Mouse (Mus musculus) forebrain, embryonic 11.5 days (tissue): ENCODE measurements around the gene Chchd6. TPM values are rescaled to one million over a fixed set of nuclear protein-coding genes. Genes with fewer than 3 reads are reported as not detected.

ENCODE experiments used
- ATAC-seq: fragments of 200-750 bp; cut with Nextera tagmentation; replicated peaks from 2 replicates; pipeline ENCODE4 v1.8.0; 2017; ENCODE audit warnings: moderate TSS enrichment; ENCODE audit not compliant: low FRiP score
- DNase-seq: peaks from one replicate; pipeline ENCODE4 v3.0.0-alpha.2; 2017; ENCODE audit warnings: low spot score
- H3K27ac ChIP-seq: fragments of 300-500 bp; sonication (generic); 2 replicates; pipeline ENCODE4 v1.5.1; 2014; ENCODE audit warnings: low read depth, low read length
- H3K27me3 ChIP-seq: fragments of 300-500 bp; sonication (generic); 2 replicates; pipeline ENCODE4 v1.6.1; 2014; ENCODE audit warnings: mild to moderate bottlenecking, low read length, mixed read lengths; ENCODE audit not compliant: control insufficient read depth, insufficient read depth
- H3K36me3 ChIP-seq: fragments of 300-500 bp; sonication (generic); 2 replicates; pipeline ENCODE4 v1.6.1; 2014; ENCODE audit warnings: mild to moderate bottlenecking, low read length, moderate library complexity, mixed read lengths; ENCODE audit not compliant: control insufficient read depth, insufficient read depth
- H3K4me1 ChIP-seq: fragments of 300-500 bp; sonication (generic); replicated peaks from 2 replicates; pipeline ENCODE4 v1.6.1; 2014; ENCODE audit warnings: low read length, mixed read lengths; ENCODE audit not compliant: control insufficient read depth, insufficient read depth
- H3K4me2 ChIP-seq: fragments of 300-500 bp; sonication (generic); 2 replicates; pipeline ENCODE4 v1.6.1; 2014; ENCODE audit warnings: low read depth, mild to moderate bottlenecking, low read length, moderate library complexity, mixed read lengths; ENCODE audit not compliant: severe bottlenecking
- H3K4me3 ChIP-seq: fragments of 300-500 bp; sonication (generic); 2 replicates; pipeline ENCODE4 v1.5.1; 2014; ENCODE audit warnings: low read depth, low read length
- H3K9ac ChIP-seq: fragments of 300-500 bp; sonication (generic); 2 replicates; pipeline ENCODE4 v1.6.1; 2014; ENCODE audit warnings: low read length
- H3K9me3 ChIP-seq: fragments of 300-500 bp; sonication (generic); 2 replicates; pipeline ENCODE4 v1.6.1; 2016; ENCODE audit warnings: low read length, mixed read lengths; ENCODE audit not compliant: control insufficient read depth
- WGBS: fragments of 180-500 bp; shearing (Covaris S2); extraction: QIAGEN DNeasy Blood & Tissue Kit; methylation state at CpG from one replicate; pipeline ENCODE4 v1.1.7; 2014; 5-methylcytosine and 5-hydroxymethylcytosine counted together
- polyA plus RNA-seq: library from polyadenylated mRNA; unstranded; fragments of >200 nt; fragmentation: Nextera tagmentation; extraction: Ambion mirVana; gene quantifications from 2 replicates; pipeline ENCODE4 v1.2.1, GENCODE M21; 2014

Chchd6 gene
- polyA plus RNA-seq, 1 experiment from 2014 or later: 93.7 TPM

GRCm38 (mm10) chr6:89354726-89355125, 240.7 kb downstream of the Chchd6 start:
- H3K9ac ChIP-seq: no peak overlapping the region
- 88% methylated on average over 12 of the region's 12 CpGs for WGBS
- DNase-seq (no peak), ATAC-seq (no peak)
- peaks cover 13% of the 10 kb centered on the region; the same call in 1 of the 2 replicates for H3K36me3 ChIP-seq
- no peak overlapping the region for H3K27ac ChIP-seq
- no peak overlapping the region for H3K4me3 ChIP-seq
- H3K9me3 ChIP-seq: no peaks in the 10 kb centered on the region
- H3K4me1 ChIP-seq: peaks cover 25% of the 10 kb centered on the region
- H3K4me2 ChIP-seq: no peak overlapping the region
- no peaks in the 10 kb centered on the region for H3K27me3 ChIP-seq

- no peak for DNase-seq
- ATAC-seq: no peak
- Histone ChIP-seq H3K9me3 (no peaks in the 10 kb centered on the region), H3K4me1 (peaks cover 20% of the 10 kb centered on the region), H3K9ac (no peak overlapping the region), H3K27ac (no peak overlapping the region), H3K4me3 (no peak overlapping the region), H3K36me3 (peaks cover 13% of the 10 kb centered on the region; the same call in 1 of the 2 replicates), H3K4me2 (no peak overlapping the region), H3K27me3 (no peaks in the 10 kb centered on the region)
- 84% methylated on average over 5 of the region's 5 CpGs for WGBS
Observed at GRCm38 (mm10) chr6:89354076-89354475, 241.4 kb downstream of the Chchd6 start.

- no peaks in the 10 kb centered on the region for H3K27me3 ChIP-seq
- peaks cover 15% of the 10 kb centered on the region for H3K4me1 ChIP-seq
- H3K27ac ChIP-seq: no peak overlapping the region
- DNase-seq: no peak
- H3K4me2 ChIP-seq: no peak overlapping the region
- no peaks in the 10 kb centered on the region for H3K9me3 ChIP-seq
- no peak overlapping the region for H3K9ac ChIP-seq
- WGBS: 83% methylated on average over 8 of the region's 8 CpGs
- no peak overlapping the region for H3K4me3 ChIP-seq
- peaks cover 13% of the 10 kb centered on the region; the same call in 1 of the 2 replicates for H3K36me3 ChIP-seq
- ATAC-seq: no peak
Observed at GRCm38 (mm10) chr6:89353101-89353500, 242.4 kb downstream of the Chchd6 start.

GRCm38 (mm10) chr6:89351441-89352137, 243.9 kb downstream of the Chchd6 start:
- no peak overlapping the region for H3K4me2 ChIP-seq
- H3K27ac ChIP-seq: peak overlapping the region; percentile 25; the same call in 1 of the 2 replicates
- DNase-seq (no peak), ATAC-seq (peak; percentile 71)
- H3K4me3 ChIP-seq: no peak overlapping the region
- peaks cover 15% of the 10 kb centered on the region for H3K4me1 ChIP-seq
- peaks cover 12% of the 10 kb centered on the region; the same call in 1 of the 2 replicates for H3K36me3 ChIP-seq
- H3K9me3 ChIP-seq: no peaks in the 10 kb centered on the region
- WGBS: 40% methylated on average over 5 of the region's 5 CpGs
- H3K9ac ChIP-seq: no peak overlapping the region; the same call in 1 of the 2 replicates
- H3K27me3 ChIP-seq: no peaks in the 10 kb centered on the region

GRCm38 (mm10) chr6:89350520-89350919, 244.9 kb downstream of the Chchd6 start:
- 95% methylated on average over 2 of the region's 2 CpGs for WGBS
- DNase-seq (no peak), ATAC-seq (no peak)
- Histone ChIP-seq H3K4me1 (peaks cover 17% of the 10 kb centered on the region), H3K4me2 (no peak overlapping the region), H3K36me3 (peaks cover 8% of the 10 kb centered on the region; the same call in 1 of the 2 replicates), H3K27ac (no peak overlapping the region), H3K4me3 (no peak overlapping the region), H3K9me3 (no peaks in the 10 kb centered on the region), H3K27me3 (no peaks in the 10 kb centered on the region), H3K9ac (no peak overlapping the region)

GRCm38 (mm10) chr6:89350037-89350515, 245.4 kb downstream of the Chchd6 start:
- DNase-seq: no peak
- peaks cover 21% of the 10 kb centered on the region for H3K4me1 ChIP-seq
- H3K4me2 ChIP-seq: no peak overlapping the region
- WGBS: 71% methylated on average over 1 of the region's 1 CpGs
- H3K9ac ChIP-seq: no peak overlapping the region
- H3K4me3 ChIP-seq: no peak overlapping the region
- H3K9me3 ChIP-seq: no peaks in the 10 kb centered on the region
- H3K27ac ChIP-seq: no peak overlapping the region
- no peaks in the 10 kb centered on the region for H3K27me3 ChIP-seq
- peaks cover 8% of the 10 kb centered on the region; the same call in 1 of the 2 replicates for H3K36me3 ChIP-seq
- no peak for ATAC-seq

- Histone ChIP-seq H3K4me1 (peaks cover 21% of the 10 kb centered on the region), H3K27ac (no peak overlapping the region), H3K4me3 (no peak overlapping the region), H3K36me3 (peaks cover 3% of the 10 kb centered on the region; the same call in 1 of the 2 replicates), H3K27me3 (no peaks in the 10 kb centered on the region), H3K9ac (no peak overlapping the region), H3K4me2 (no peak overlapping the region), H3K9me3 (no peaks in the 10 kb centered on the region)
- 75% methylated on average over 9 of the region's 9 CpGs for WGBS
- ATAC-seq (no peak), DNase-seq (no peak)
Observed at GRCm38 (mm10) chr6:89348363-89348762, 247.1 kb downstream of the Chchd6 start.

- DNase-seq: no peak
- Histone ChIP-seq H3K9ac (no peak overlapping the region), H3K4me1 (peaks cover 21% of the 10 kb centered on the region), H3K27ac (no peak overlapping the region), H3K4me3 (no peak overlapping the region), H3K27me3 (no peaks in the 10 kb centered on the region), H3K4me2 (no peak overlapping the region), H3K9me3 (no peaks in the 10 kb centered on the region), H3K36me3 (peaks cover 3% of the 10 kb centered on the region; the same call in 1 of the 2 replicates)
- ATAC-seq: no peak
- 100% methylated on average over 1 of the region's 1 CpGs for WGBS
Observed at GRCm38 (mm10) chr6:89347792-89348191, 247.7 kb downstream of the Chchd6 start.
